Comparison of ENCODE assay signal across 11 mouse cellular contexts in the genomic region with DNA sequence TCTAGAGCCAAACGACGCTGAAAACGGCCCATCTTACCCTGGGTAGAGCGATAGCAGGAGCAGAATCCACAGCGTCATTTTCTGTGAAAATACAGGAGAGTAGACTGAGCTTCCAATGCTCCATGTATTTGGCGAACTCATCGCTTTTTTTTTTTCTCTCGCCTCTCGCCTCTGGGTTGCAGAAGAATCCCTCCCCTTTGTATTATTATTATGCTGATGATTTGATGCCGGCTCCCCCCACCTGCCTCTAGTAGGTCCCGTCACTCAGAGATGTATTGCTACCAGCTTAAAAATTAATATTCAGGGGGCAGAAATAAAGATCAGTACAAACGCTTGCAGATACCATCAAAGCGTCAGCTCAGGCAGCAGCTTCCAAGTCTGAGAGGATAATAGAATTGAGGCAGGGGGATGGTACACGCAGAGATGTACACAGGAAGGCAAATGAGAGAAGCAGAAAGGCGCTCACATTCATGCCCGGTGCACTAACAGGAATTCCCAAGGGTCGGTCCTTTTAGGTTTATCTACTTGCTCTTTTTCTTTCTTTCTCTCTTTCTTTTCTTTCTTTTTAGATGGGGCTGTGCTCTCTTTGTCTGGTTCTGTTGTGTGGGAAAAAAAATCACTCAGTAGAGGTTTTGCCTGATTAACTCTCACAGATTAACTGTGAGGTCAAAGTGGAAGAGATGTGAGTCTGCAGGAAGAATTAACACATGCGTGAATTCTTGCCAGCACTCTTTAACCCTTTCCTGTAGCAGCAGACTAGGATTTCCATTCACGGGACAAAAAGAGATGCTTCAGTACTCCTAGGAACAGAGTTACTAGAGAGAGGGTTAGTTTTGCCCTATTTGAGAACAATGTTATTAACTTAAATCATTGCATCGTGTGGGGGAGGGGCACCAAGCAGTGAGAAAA. TPM values are rescaled to one million over a fixed set of nuclear protein-coding genes. Genes with fewer than 3 reads are reported as not detected.
DNase-seq lines count a peak whose midpoint lies in the region; ATAC-seq lines count a peak whose summit lies in the region.
"Had no signal": no experiment of that assay in that cellular context is flagged by ENCODE, and none has a peak within 500 bp of the region (broad histone marks: within the 10 kb centered on the region; RNA-seq: fewer than 3 reads in every experiment).

Gabrg2 (minus strand) TSS at position 668 of the 909 bp plus-strand sequence.

- peak within 1 kb of the TSS; percentile 37; the same call in 1 of the 2 replicates for H3K9ac ChIP-seq in forebrain, embryonic 11.5 days (ENCODE audit: low read length)
- peak within 1 kb of the TSS; percentile 52 for H3K9ac ChIP-seq in neural tube, embryonic 11.5 days (ENCODE audit: low read length)
- no peak within 1 kb of the TSS for H3K9ac ChIP-seq in liver, embryonic 11.5 days (ENCODE audit: low read depth, low read length)
- H3K9ac ChIP-seq: stomach, embryonic 15.5 days had no signal

- H3K36me3 ChIP-seq in forebrain, embryonic 11.5 days (ENCODE audit: control insufficient read depth, insufficient read depth, low read length), result no peaks in the 10 kb centered on the region
- no peaks in the 10 kb centered on the region for H3K36me3 ChIP-seq in neural tube, embryonic 11.5 days (ENCODE audit: control insufficient read depth, insufficient read depth, low read length)
- H3K36me3 ChIP-seq in liver, embryonic 11.5 days (ENCODE audit: control insufficient read depth, insufficient read depth, low read length), result no peaks in the 10 kb centered on the region
- H3K36me3 ChIP-seq: stomach, embryonic 15.5 days had no signal

- peak; percentile 48 to 57 for DNase-seq in cerebellum, adult 18-20 months
- DNase-seq in forebrain, embryonic 11.5 days (ENCODE audit: low spot score), result peak; percentile 45
- peak; percentile 54 for DNase-seq in layer of hippocampus, adult 9-11 months
- DNase-seq in neural tube, embryonic 11.5 days (ENCODE audit: low spot score), result peak; percentile 35
- DNase-seq in gastrocnemius, postnatal 36 days, result no peak
- no peak for DNase-seq in liver, embryonic 11.5 days (ENCODE audit: low spot score)
- DNase-seq in kidney, postnatal 4 days, result no peak

- no peaks in the 10 kb centered on the region for H3K9me3 ChIP-seq in forebrain, embryonic 11.5 days (ENCODE audit: control insufficient read depth, low read length)
- no peaks in the 10 kb centered on the region for H3K9me3 ChIP-seq in neural tube, embryonic 11.5 days (ENCODE audit: control insufficient read depth, low read length)
- no peaks in the 10 kb centered on the region for H3K9me3 ChIP-seq in liver, embryonic 11.5 days (ENCODE audit: control insufficient read depth, low read length)
- H3K9me3 ChIP-seq: stomach, embryonic 15.5 days had no signal

- no peaks in the 10 kb centered on the region for H3K27me3 ChIP-seq in forebrain, embryonic 11.5 days (ENCODE audit: control insufficient read depth, insufficient read depth, low read length)
- no peaks in the 10 kb centered on the region for H3K27me3 ChIP-seq in neural tube, embryonic 11.5 days (ENCODE audit: control insufficient read depth, insufficient read depth, low read length)
- H3K27me3 ChIP-seq in liver, embryonic 11.5 days (replicated peaks; ENCODE audit: control insufficient read depth, insufficient read depth, low read length), result no peaks in the 10 kb centered on the region
- H3K27me3 ChIP-seq: CH12.LX; stomach, embryonic 15.5 days had no signal

- H3K27ac ChIP-seq in forebrain, embryonic 11.5 days (ENCODE audit: low read depth, low read length), result peak within 1 kb of the TSS; percentile 62
- H3K27ac ChIP-seq in neural tube, embryonic 11.5 days (ENCODE audit: low read depth, low read length), result peak within 1 kb of the TSS; percentile 71
- no peak within 1 kb of the TSS for H3K27ac ChIP-seq in liver, embryonic 11.5 days (ENCODE audit: low read depth, low read length)
- H3K27ac ChIP-seq: stomach, embryonic 15.5 days had no signal

- peak; percentile 75 for ATAC-seq in forebrain, embryonic 11.5 days (replicated peaks; ENCODE audit: low FRiP score)
- peak; percentile 52 for ATAC-seq in neural tube, embryonic 11.5 days (ENCODE audit: insufficient read depth, low FRiP score, low TSS enrichment)
- no peak for ATAC-seq in liver, embryonic 11.5 days (replicated peaks; ENCODE audit: low FRiP score)
- no peak for ATAC-seq in megakaryocyte, adult 5-6 weeks (ENCODE audit: poor library complexity, severe bottlenecking)

- intact Hi-C loops in gastrocnemius, postnatal 36 days (cut with DNase I), result no loop called here

- H3K4me1 ChIP-seq in forebrain, embryonic 11.5 days (replicated peaks; ENCODE audit: control insufficient read depth, insufficient read depth, low read length), result no peaks in the 10 kb centered on the region
- H3K4me1 ChIP-seq in neural tube, embryonic 11.5 days (ENCODE audit: control insufficient read depth, insufficient read depth, low read length), result no peaks in the 10 kb centered on the region
- no peaks in the 10 kb centered on the region for H3K4me1 ChIP-seq in liver, embryonic 11.5 days (replicated peaks; ENCODE audit: control insufficient read depth, insufficient read depth, low read length)
- H3K4me1 ChIP-seq: stomach, embryonic 15.5 days had no signal

- peak within 1 kb of the TSS; percentile 28 for H3K4me3 ChIP-seq in forebrain, embryonic 11.5 days (ENCODE audit: low read depth, low read length)
- peak within 1 kb of the TSS; percentile 34 for H3K4me3 ChIP-seq in neural tube, embryonic 11.5 days (ENCODE audit: low read depth, low read length)
- H3K4me3 ChIP-seq in liver, embryonic 11.5 days (ENCODE audit: low read depth, low read length), result no peak within 1 kb of the TSS
- H3K4me3 ChIP-seq: stomach, embryonic 15.5 days had no signal

- peak within 1 kb of the TSS; percentile 55 for H3K4me2 ChIP-seq in forebrain, embryonic 11.5 days (ENCODE audit: low read depth, low read length, severe bottlenecking)
- peak within 1 kb of the TSS; percentile 39 for H3K4me2 ChIP-seq in neural tube, embryonic 11.5 days (ENCODE audit: low read depth)
- H3K4me2 ChIP-seq in liver, embryonic 11.5 days, result no peak within 1 kb of the TSS
- H3K4me2 ChIP-seq: stomach, embryonic 15.5 days had no signal

- WGBS in forebrain, embryonic 11.5 days, result 2% methylated on average over 20 of the region's 20 CpGs
- 10% methylated on average over 20 of the region's 20 CpGs for WGBS in neural tube, embryonic 11.5 days
- WGBS in liver, embryonic 11.5 days, result 12% methylated on average over 20 of the region's 20 CpGs

RNA-seq across cellular contexts. Expression of gene Gabrg2, which starts in this region (rescaled TPM):
- polyA plus RNA-seq in forebrain, embryonic 11.5 days (2014; fragmentation: Nextera tagmentation; extraction: Ambion mirVana), result 13.0 and 13.2 TPM in 2 replicates
- polyA plus RNA-seq in neural tube, embryonic 11.5 days (2014; fragmentation: Nextera tagmentation; extraction: Ambion mirVana), result 16.9 and 18.0 TPM in 2 replicates
- under 1 TPM in 1 of 2 experiments, not detected in 1; 0.25 TPM for total RNA-seq in gastrocnemius, postnatal 36 days (2021)
- polyA plus RNA-seq in liver, embryonic 11.5 days (2014; fragmentation: Nextera tagmentation; extraction: Ambion mirVana), result not detected in 2 replicates
- not detected in 2 replicates for total RNA-seq in megakaryocyte, adult 5-6 weeks (2015)
- total RNA-seq in megakaryocyte, adult 5-6 weeks (2017), result not detected in 2 replicates
- total RNA-seq: CH12.LX; hematopoietic stem cell, adult 5-6 weeks had no signal

Comparison
In these comparisons a context has a peak if more than half of its experiments do, and no peak if none do; other contexts are left out.
1. RNA of gene Gabrg2 (polyA plus RNA-seq): 16.9 to 18.0 TPM in neural tube, embryonic 11.5 days and 13.0 to 13.2 TPM in forebrain, embryonic 11.5 days; not detected in liver, embryonic 11.5 days; every median in the first group is over 10 times any median in the second.
2. DNase-seq: peak in cerebellum, adult 18-20 months (2 of 2), forebrain, embryonic 11.5 days (single experiment), layer of hippocampus, adult 9-11 months (single experiment) and neural tube, embryonic 11.5 days (single experiment); none in gastrocnemius, postnatal 36 days (0 of 2), liver, embryonic 11.5 days (single experiment) and kidney, postnatal 4 days (0 of 2).
3. ATAC-seq: peak in forebrain, embryonic 11.5 days (single experiment) and neural tube, embryonic 11.5 days (single experiment); none in liver, embryonic 11.5 days (single experiment) and megakaryocyte, adult 5-6 weeks (single experiment).